Mouse (Mus musculus) CH12.LX (cell line): Measurements from ENCODE around the gene Wdr77. TPM values are rescaled to one million over a fixed set of nuclear protein-coding genes. Genes with fewer than 3 reads are reported as not detected.
A peak's percentile ranks its signal among the peaks of the same experiment; 100 is the strongest.

ENCODE experiments used
- DNase-seq: peaks from one replicate; pipeline ENCODE4 v3.0.0-alpha.2; 2013; ENCODE audit errors: extremely low read depth
- H3K27ac ChIP-seq: 2 replicates; pipeline ENCODE4 v1.5.1; 2012; ENCODE audit warnings: low read depth, mild to moderate bottlenecking, control low read depth, moderate library complexity; ENCODE audit not compliant: insufficient read depth
- H3K27me3 ChIP-seq: replicated peaks from 2 replicates; pipeline ENCODE3; 2012; ENCODE audit warnings: inconsistent platforms
- H3K36me3 ChIP-seq, 2 experiments: replicated peaks in 1 of 2; 2 replicates each; pipeline versions ENCODE3 to v1.6.1; 2012; ENCODE audit warnings: inconsistent platforms in 1 of 2, low read length in 1 of 2, mild to moderate bottlenecking in 1 of 2, mixed read lengths in 1 of 2, moderate library complexity in 1 of 2; ENCODE audit not compliant: control insufficient read depth in 1 of 2, insufficient read depth in 1 of 2
- H3K4me1 ChIP-seq, 2 experiments: 2 replicates each; pipeline ENCODE4 v1.6.1; 2012; ENCODE audit warnings: inconsistent platforms in 1 of 2, moderate library complexity in 1 of 2; ENCODE audit not compliant: insufficient read depth in 2 of 2, control insufficient read depth in 1 of 2
- H3K4me2 ChIP-seq: 2 replicates; pipeline ENCODE4 v1.6.1; 2012; ENCODE audit warnings: low read depth, mild to moderate bottlenecking, control low read depth; ENCODE audit not compliant: poor library complexity, insufficient read depth, severe bottlenecking
- H3K4me3 ChIP-seq, 3 experiments: fragments of 150-350 bp in 1 of 3; sonication (generic) in 1 of 3; replicated peaks in 1 of 3; 2 replicates each; pipeline versions ENCODE3 to v1.5.1; 2011 to 2012; ENCODE audit warnings: low read depth in 2 of 3, low read length in 2 of 3, mild to moderate bottlenecking in 2 of 3, moderate library complexity in 2 of 3, control low read depth in 1 of 3, improper control_type of control experiment in 1 of 3, inconsistent platforms in 1 of 3, mixed read lengths in 1 of 3; ENCODE audit not compliant: poor library complexity in 1 of 3
- H3K79me2 ChIP-seq: replicated peaks from 2 replicates; pipeline ENCODE4 v1.6.1; 2012; ENCODE audit warnings: mild to moderate bottlenecking, moderate library complexity; ENCODE audit not compliant: control insufficient read depth, poor library complexity, insufficient read depth, severe bottlenecking; ENCODE audit errors: extremely low read depth
- H3K9ac ChIP-seq: 2 replicates; pipeline ENCODE4 v1.6.1; 2012; ENCODE audit warnings: low read depth, mild to moderate bottlenecking, control low read depth, moderate library complexity; ENCODE audit not compliant: insufficient read depth
- H3K9me3 ChIP-seq: replicated peaks from 2 replicates; pipeline ENCODE3; 2012; ENCODE audit warnings: low read length, inconsistent platforms, mixed read lengths
- BHLHE40 ChIP-seq: IDR thresholded peaks from 2 replicates; pipeline ENCODE4 v1.6.1; 2011; ENCODE audit warnings: mild to moderate bottlenecking, low read depth, low read length, improper control_type of control experiment
- CHD2 ChIP-seq: IDR thresholded peaks from 2 replicates; pipeline ENCODE4 v1.6.1; 2011; ENCODE audit warnings: low read length, improper control_type of control experiment
- CTCF ChIP-seq, 2 experiments: IDR thresholded peaks in 1 of 2; conservative IDR thresholded peaks in 1 of 2; 2 replicates each; pipeline ENCODE4 v1.5.1; 2011 to 2012; ENCODE audit warnings: low read depth in 2 of 2, low read length in 2 of 2, improper control_type of control experiment in 1 of 2, inconsistent platforms in 1 of 2, mild to moderate bottlenecking in 1 of 2, moderate library complexity in 1 of 2
- EP300 ChIP-seq: IDR thresholded peaks from 2 replicates; pipeline ENCODE4 v1.6.1; 2011; ENCODE audit warnings: low read length, improper control_type of control experiment
- ETS1 ChIP-seq: conservative IDR thresholded peaks from 2 replicates; pipeline ENCODE4 v1.6.1; 2012; ENCODE audit warnings: low read depth, mild to moderate bottlenecking, inconsistent platforms, low read length, improper control_type of control experiment, moderate library complexity
- GABPA ChIP-seq: IDR thresholded peaks from 2 replicates; pipeline ENCODE4 v1.6.1; 2012; ENCODE audit warnings: low read depth, low read length, improper control_type of control experiment, inconsistent platforms; ENCODE audit not compliant: insufficient replicate concordance
- HCFC1 ChIP-seq: IDR thresholded peaks from 2 replicates; pipeline ENCODE4 v1.6.1; 2012; ENCODE audit warnings: low read depth, mild to moderate bottlenecking, inconsistent platforms, low read length, improper control_type of control experiment
- JUND ChIP-seq: conservative IDR thresholded peaks from 2 replicates; pipeline ENCODE4 v1.6.1; 2011; ENCODE audit warnings: low read depth, low read length, improper control_type of control experiment
- KAT2A ChIP-seq: IDR thresholded peaks from 2 replicates; pipeline ENCODE4 v1.6.1; 2012; ENCODE audit warnings: low read length, improper control_type of control experiment, inconsistent platforms; ENCODE audit not compliant: insufficient replicate concordance
- MAX ChIP-seq: IDR thresholded peaks from 2 replicates; pipeline ENCODE4 v1.6.1; 2011; ENCODE audit warnings: low read length, improper control_type of control experiment
- MEF2A ChIP-seq: IDR thresholded peaks from 2 replicates; pipeline ENCODE4 v1.6.1; 2014; ENCODE audit warnings: low read depth, mild to moderate bottlenecking, inconsistent platforms, low read length, improper control_type of control experiment, borderline replicate concordance
- NELFE ChIP-seq: IDR thresholded peaks from 2 replicates; pipeline ENCODE4 v1.6.1; 2011; ENCODE audit warnings: low read depth, low read length, improper control_type of control experiment
- POLR2AphosphoS2 ChIP-seq: IDR thresholded peaks from 2 replicates; pipeline ENCODE4 v1.6.1; 2011; ENCODE audit warnings: low read depth, low read length, improper control_type of control experiment
- RAD21 ChIP-seq: IDR thresholded peaks from 2 replicates; pipeline ENCODE4 v1.6.1; 2011; ENCODE audit warnings: low read depth, mild to moderate bottlenecking, low read length, improper control_type of control experiment, moderate library complexity
- RCOR1 ChIP-seq: conservative IDR thresholded peaks from 2 replicates; pipeline ENCODE4 v1.6.1; 2012; ENCODE audit warnings: low read depth, mild to moderate bottlenecking, inconsistent platforms, low read length, improper control_type of control experiment
- SIN3A ChIP-seq: IDR thresholded peaks from 2 replicates; pipeline ENCODE4 v1.6.1; 2012; ENCODE audit warnings: low read length, improper control_type of control experiment, inconsistent platforms
- SMC3 ChIP-seq: IDR thresholded peaks from 2 replicates; pipeline ENCODE4 v1.6.1; 2011; ENCODE audit warnings: low read depth, low read length, improper control_type of control experiment
- TBP ChIP-seq: conservative IDR thresholded peaks from 2 replicates; pipeline ENCODE4 v1.6.1; 2011; ENCODE audit warnings: low read depth, low read length, improper control_type of control experiment
- TCF12 ChIP-seq: IDR thresholded peaks from 2 replicates; pipeline ENCODE4 v1.6.1; 2014; ENCODE audit warnings: low read depth, mild to moderate bottlenecking, inconsistent platforms, low read length, improper control_type of control experiment
- USF1 ChIP-seq: IDR thresholded peaks from 2 replicates; pipeline ENCODE4 v1.6.1; 2014; ENCODE audit warnings: low read depth, mild to moderate bottlenecking, inconsistent platforms, low read length, improper control_type of control experiment
- dilution Hi-C: fragments of 300-500 bp; cut with MboI; formaldehyde crosslinking; loops from 2 replicates; pipeline ENCODE4 v1.14.3; 2020; ENCODE audit warnings: low sequenced_read_pairs; ENCODE audit not compliant: extremely low pct_unique_long_range_greater_than_20kb, extremely low pct_ligation_motif_present
- in situ Hi-C: fragments of 300-500 bp; cut with MboI; formaldehyde crosslinking; loops from 3 replicates; pipeline ENCODE4 v1.14.3; 2019; ENCODE audit warnings: low sequenced_read_pairs, low pct_ligation_motif_present, low pct_unique_long_range_greater_than_20kb, mixed read lengths
- polyA plus RNA-seq: library from polyadenylated mRNA; unstranded; fragments of >175 nt; gene quantifications from 2 replicates; pipeline ENCODE4 v1.2.1, GENCODE M21; 2012; ENCODE audit warnings: low read depth; ENCODE audit not compliant: insufficient read length
- total RNA-seq, 2 experiments: library from RNA; depleted of rRNA; stranded (reverse); fragments of 300-350 nt in 1 of 2; fragments of >200 nt in 1 of 2; gene quantifications; 2 replicates each; pipeline ENCODE4 v1.2.3; 2012 to 2014

Wdr77 gene
- total and polyA plus RNA-seq, 3 experiments: 87.4 to 235 (median 91.2) TPM

DNA sequence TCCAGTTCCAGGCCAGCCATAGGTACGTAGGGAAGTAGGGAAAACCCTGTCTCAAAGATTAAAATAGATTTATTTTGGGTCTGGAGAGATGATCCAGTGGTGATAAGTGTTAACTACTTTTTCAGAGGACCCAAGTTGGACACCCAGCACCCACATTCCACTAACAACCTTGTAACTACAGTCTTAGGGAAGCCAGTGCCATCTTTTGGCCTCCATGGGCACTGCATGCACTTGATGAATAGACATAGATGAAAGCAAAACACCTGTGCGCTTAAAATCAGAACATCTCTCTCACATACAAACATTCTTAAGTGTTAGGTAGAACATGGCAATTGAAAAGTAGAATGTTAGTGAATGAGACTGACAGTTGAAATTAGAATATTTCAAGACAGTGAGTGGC, 1.5 kb downstream of the Wdr77 start:
- Histone ChIP-seq H3K79me2 (peaks cover 53% of the 10 kb centered on the region), H3K36me3 (peaks cover 43 to 72% of the 10 kb centered on the region in 2 experiments), H3K4me2 (peak overlapping the region; percentile 58; the same call in 1 of the 2 replicates), H3K27ac (no peak overlapping the region), H3K9ac (no peak overlapping the region), H3K4me1 (peaks cover 2 to 45% of the 10 kb centered on the region in 2 experiments; a peak in 3 of 4 replicates), H3K27me3 (no peaks in the 10 kb centered on the region), H3K9me3 (no peaks in the 10 kb centered on the region), H3K4me3 (peak overlapping the region in 1 of 3 experiments; percentile 98)
- peak; percentile 47 for DNase-seq
- dilution Hi-C loops: no loop called here
- peak; percentile 36 for TF ChIP-seq RAD21
- TF ChIP-seq USF1: no peak
- peak; percentile 21; the same call in 1 of the 2 replicates for TF ChIP-seq SMC3
- peak; percentile 22 to 54; a peak in 3 of 4 replicates for TF ChIP-seq CTCF (conservative IDR thresholded peaks at IDR 0.05 in 1 of 2, IDR thresholded peaks at IDR 0.05 in 1 of 2; ENCODE audit: low read depth in 2 of 2, low read length in 2 of 2)
- TF ChIP-seq TCF12: no peak
- TF ChIP-seq RCOR1: no peak
- in situ Hi-C loops: no loop called here

DNA sequence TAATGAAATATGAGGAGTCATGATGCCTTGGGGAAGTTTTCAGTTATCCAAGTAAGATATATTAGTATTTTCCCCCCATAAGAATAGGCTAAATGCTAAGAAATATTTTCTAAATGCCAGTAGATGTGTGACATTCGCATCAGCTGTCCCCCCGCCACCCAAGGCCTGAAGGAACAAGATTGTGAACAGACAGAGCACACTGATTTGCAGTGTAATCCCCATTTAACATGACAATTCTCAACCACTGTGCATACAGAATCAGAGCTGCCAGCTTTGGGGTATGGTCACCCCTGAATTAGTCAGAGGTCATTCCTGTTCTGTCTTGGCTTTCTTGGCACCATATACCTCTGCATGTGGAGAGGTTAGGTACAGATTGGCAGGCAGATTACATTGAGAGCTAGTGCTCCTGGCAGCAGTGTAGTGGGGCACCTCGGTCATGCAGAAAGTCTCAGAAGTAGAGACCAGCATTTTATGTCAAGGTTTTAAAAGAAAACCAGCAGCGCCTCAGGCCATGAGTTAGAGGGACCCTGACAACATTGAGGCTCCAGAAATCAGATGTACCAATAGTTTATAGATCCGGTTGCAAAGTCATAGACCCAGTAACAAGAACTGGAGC, 12.8 kb downstream of the Wdr77 start:
- Histone ChIP-seq H3K4me1 (peaks cover 0 to 9% of the 10 kb centered on the region in 2 experiments; a peak in 1 of 4 replicates), H3K9ac (no peak overlapping the region), H3K27me3 (no peaks in the 10 kb centered on the region), H3K27ac (no peak overlapping the region), H3K9me3 (no peaks in the 10 kb centered on the region), H3K4me2 (no peak overlapping the region), H3K4me3 (no peak overlapping the region), H3K36me3 (peaks cover 24 to 56% of the 10 kb centered on the region in 2 experiments), H3K79me2 (no peaks in the 10 kb centered on the region)
- in situ Hi-C loops: no loop called here
- TF ChIP-seq EP300: no peak
- TF ChIP-seq POLR2AphosphoS2: peak; percentile 90; the same call in 1 of the 2 replicates
- TF ChIP-seq, all 38 proteins: peak for 1
- dilution Hi-C loops: no loop called here
- no peak for DNase-seq

DNA sequence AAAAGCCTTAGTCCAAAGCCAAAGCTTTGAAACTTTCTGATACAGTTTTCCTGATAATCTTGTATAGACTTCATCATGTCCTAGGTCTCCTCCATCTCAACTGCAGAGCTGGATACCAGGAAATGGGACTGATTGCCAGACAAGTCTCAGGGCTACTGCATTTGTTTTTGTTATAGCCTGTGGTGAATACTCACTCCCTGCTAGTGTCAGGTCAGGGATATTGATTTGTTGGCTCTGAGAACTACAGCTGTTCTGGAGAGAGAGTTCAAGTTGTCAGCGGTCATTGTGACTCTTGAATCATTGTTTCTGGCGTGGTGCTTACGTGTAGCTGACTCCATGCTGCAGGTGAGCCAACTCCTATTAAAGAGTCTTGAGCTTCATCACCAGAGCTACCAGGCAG, 14.2 kb downstream of the Wdr77 start, which contains the start of gene Ovgp1:
Gene Ovgp1 (plus strand): TSS at position 301 of the 400 bp plus-strand sequence.
- Histone ChIP-seq H3K27me3 (no peaks in the 10 kb centered on the region), H3K36me3 (peaks cover 15 to 53% of the 10 kb centered on the region in 2 experiments), H3K4me2 (no peak within 1 kb of the TSS), H3K27ac (no peak within 1 kb of the TSS), H3K79me2 (no peaks in the 10 kb centered on the region), H3K9me3 (no peaks in the 10 kb centered on the region), H3K4me3 (no peak within 1 kb of the TSS), H3K4me1 (peaks cover 0 to 9% of the 10 kb centered on the region in 2 experiments; a peak in 1 of 4 replicates), H3K9ac (no peak within 1 kb of the TSS)
- dilution Hi-C loops: no loop called here
- in situ Hi-C loops: no loop called here
- no peak for TF ChIP-seq MEF2A
- TF ChIP-seq TBP: no peak
- TF ChIP-seq GABPA: no peak
- no peak for TF ChIP-seq JUND
- TF ChIP-seq ETS1: no peak
- no peak for TF ChIP-seq NELFE
- TF ChIP-seq MAX: no peak
- TF ChIP-seq BHLHE40: no peak
- no peak for TF ChIP-seq CHD2
- TF ChIP-seq TCF12: no peak
- no peak for TF ChIP-seq KAT2A
- TF ChIP-seq HCFC1: no peak
- no peak for TF ChIP-seq SIN3A
- DNase-seq: no peak
